Mouse (Mus musculus) layer of hippocampus, adult 9-10 months (tissue): ENCODE results near the gene Gm26602.
"Not testable (repeated sequence)": the region's sequence is repeated elsewhere in the genome, so short reads cannot be mapped to it uniquely, and the experiment has no call there.

ENCODE experiments used
- DNase-seq: peaks from one replicate; pipeline ENCODE4 v3.0.0; 2022; ENCODE audit warnings: low spot score

Gene Gm26602

GRCm38 (mm10) chr10:79933145-79933679, 22.6 kb downstream of the Gm26602 start:
- DNase-seq, result no peak

GRCm38 (mm10) chr10:79933861-79934260, 23.2 kb downstream of the Gm26602 start:
- DNase-seq, result no peak

GRCm38 (mm10) chr10:79934272-79934721, 23.6 kb downstream of the Gm26602 start:
- no peak for DNase-seq

GRCm38 (mm10) chr10:79934794-79935569, 24.3 kb downstream of the Gm26602 start:
- no peak for DNase-seq

GRCm38 (mm10) chr10:79936284-79936910, 25.7 kb downstream of the Gm26602 start:
- no peak for DNase-seq

GRCm38 (mm10) chr10:79936911-79937441, 26.3 kb downstream of the Gm26602 start:
- no peak for DNase-seq

GRCm38 (mm10) chr10:79937775-79938526, 27.3 kb downstream of the Gm26602 start:
- DNase-seq, result no peak

- DNase-seq, result no peak
These were observed 30.1 kb downstream of the Gm26602 start for GRCm38 (mm10) chr10:79940749-79941148.

GRCm38 (mm10) chr10:79942988-79943387, 32.3 kb downstream of the Gm26602 start:
- no peak for DNase-seq

GRCm38 (mm10) chr10:79943471-79943901, 32.8 kb downstream of the Gm26602 start:
- no peak for DNase-seq

GRCm38 (mm10) chr10:79945507-79946234, 35.0 kb downstream of the Gm26602 start:
- DNase-seq, result no peak

GRCm38 (mm10) chr10:79946752-79947322, 36.2 kb downstream of the Gm26602 start:
- DNase-seq, result no peak

- no peak for DNase-seq
These were observed 36.8 kb downstream of the Gm26602 start for GRCm38 (mm10) chr10:79947502-79947901.

GRCm38 (mm10) chr10:79949873-79950272, 39.2 kb downstream of the Gm26602 start:
- no peak for DNase-seq

- DNase-seq, result no peak
These were observed 40.0 kb downstream of the Gm26602 start for GRCm38 (mm10) chr10:79950661-79951060.

- DNase-seq, result no peak
These were observed 43.3 kb downstream of the Gm26602 start for GRCm38 (mm10) chr10:79953946-79954345.

- no peak for DNase-seq
These were observed 45.0 kb downstream of the Gm26602 start for GRCm38 (mm10) chr10:79955691-79956090.

GRCm38 (mm10) chr10:79956643-79957154, 46.0 kb downstream of the Gm26602 start:
- DNase-seq, result no peak

GRCm38 (mm10) chr10:79958140-79958816, 47.6 kb downstream of the Gm26602 start:
- DNase-seq, result peak; percentile 64

GRCm38 (mm10) chr10:79959412-79959811, 48.8 kb downstream of the Gm26602 start:
- DNase-seq, result not testable (repeated sequence)
